8 mouse cellular contexts compared by ENCODE assay signal in genomic region chr9:64019036-64019886, GRCm38 (mm10). TPM values are rescaled to one million over a fixed set of nuclear protein-coding genes. Genes with fewer than 3 reads are reported as not detected.
A peak's percentile ranks its signal among the peaks of the same experiment; 100 is the strongest.
DNase-seq lines count a peak whose midpoint lies in the region; ATAC-seq and TF ChIP-seq lines count a peak whose summit lies in the region.

No protein-coding gene starts in this region.

- H3K4me3 ChIP-seq in lung, embryonic 16.5 days (ENCODE audit: low read length) = peak overlapping the region; percentile 85
- H3K4me3 ChIP-seq in forebrain, embryonic 10.5 days = peak overlapping the region; percentile 90
- H3K4me3 ChIP-seq in limb, embryonic 11.5 days (ENCODE audit: low read depth, low read length) = peak overlapping the region; percentile 88
- peak overlapping the region; percentile 73 for H3K4me3 ChIP-seq in small intestine, adult 2 months (ENCODE audit: low read depth, low read length)

- H3K36me3 ChIP-seq in lung, embryonic 16.5 days (ENCODE audit: control insufficient read depth, insufficient read depth, low read length) = peaks cover 3% of the 10 kb centered on the region; the same call in 1 of the 2 replicates
- H3K36me3 ChIP-seq in forebrain, embryonic 10.5 days (replicated peaks) = peaks cover 4% of the 10 kb centered on the region; the same call in 1 of the 2 replicates
- peaks cover 3% of the 10 kb centered on the region for H3K36me3 ChIP-seq in limb, embryonic 11.5 days (ENCODE audit: control insufficient read depth, insufficient read depth, low read length)
- H3K36me3 ChIP-seq in small intestine, adult 2 months (ENCODE audit: control insufficient read depth, insufficient read depth, low read length) = no peaks in the 10 kb centered on the region

- ATAC-seq in lung, embryonic 16.5 days (ENCODE audit: low read depth) = no peak
- no peak for ATAC-seq in limb, embryonic 11.5 days (ENCODE audit: insufficient number of reproducible peaks, low FRiP score, low TSS enrichment, low read depth)

- H3K9me3 ChIP-seq in lung, embryonic 16.5 days (ENCODE audit: control insufficient read depth, low read length) = no peaks in the 10 kb centered on the region
- H3K9me3 ChIP-seq in forebrain, embryonic 10.5 days = no peaks in the 10 kb centered on the region
- no peaks in the 10 kb centered on the region for H3K9me3 ChIP-seq in limb, embryonic 11.5 days (ENCODE audit: control insufficient read depth, low read length)

- TF ChIP-seq POLR2A in small intestine, adult 2 months (IDR thresholded peaks at IDR 0.05; ENCODE audit: low read depth, low read length) = no peak

- TF ChIP-seq CTCF in small intestine, adult 2 months (IDR thresholded peaks at IDR 0.05; ENCODE audit: extremely low read depth, insufficient read length, insufficient replicate concordance, low read depth, low read length) = no peak

- peaks cover 32% of the 10 kb centered on the region for H3K4me1 ChIP-seq in lung, embryonic 16.5 days (replicated peaks; ENCODE audit: control insufficient read depth, insufficient read depth, low read length)
- peaks cover 100% of the 10 kb centered on the region for H3K4me1 ChIP-seq in forebrain, embryonic 10.5 days
- H3K4me1 ChIP-seq in limb, embryonic 11.5 days (ENCODE audit: control insufficient read depth, insufficient read depth, low read length) = peaks cover 35% of the 10 kb centered on the region
- H3K4me1 ChIP-seq in small intestine, adult 2 months (ENCODE audit: control insufficient read depth, insufficient read depth, insufficient read length, low read length) = peaks cover 13% of the 10 kb centered on the region

- no peaks in the 10 kb centered on the region for H3K27me3 ChIP-seq in lung, embryonic 16.5 days (ENCODE audit: control insufficient read depth, insufficient read depth, low read depth, low read length)
- H3K27me3 ChIP-seq in forebrain, embryonic 10.5 days (ENCODE audit: poor library complexity, severe bottlenecking) = peaks cover 54% of the 10 kb centered on the region
- H3K27me3 ChIP-seq in limb, embryonic 11.5 days (ENCODE audit: control insufficient read depth, insufficient read depth, low read length) = no peaks in the 10 kb centered on the region
- H3K27me3 ChIP-seq in small intestine, adult 2 months (ENCODE audit: control insufficient read depth, insufficient read depth, low read length) = no peaks in the 10 kb centered on the region

- H3K4me2 ChIP-seq in lung, embryonic 16.5 days (ENCODE audit: low read depth, low read length) = peak overlapping the region; percentile 88
- peak overlapping the region; percentile 94 for H3K4me2 ChIP-seq in limb, embryonic 11.5 days (ENCODE audit: low read depth, severe bottlenecking)

- 2% methylated on average over 10 of the region's 10 CpGs for WGBS in lung, embryonic 16.5 days
- 4% methylated on average over 10 of the region's 10 CpGs for WGBS in forebrain, embryonic 10.5 days
- WGBS in limb, embryonic 11.5 days = 2% methylated on average over 10 of the region's 10 CpGs
- 26% methylated on average over 10 of the region's 10 CpGs for WGBS in small intestine, adult 2 months

- peak overlapping the region; percentile 98 for H3K27ac ChIP-seq in lung, embryonic 16.5 days (ENCODE audit: low read length)
- H3K27ac ChIP-seq in forebrain, embryonic 10.5 days = peak overlapping the region; percentile 97
- peak overlapping the region; percentile 98 for H3K27ac ChIP-seq in limb, embryonic 11.5 days (replicated peaks; ENCODE audit: low read depth, low read length)
- H3K27ac ChIP-seq in small intestine, adult 2 months (ENCODE audit: insufficient read depth, low read depth, low read length) = peak overlapping the region; percentile 11

- peak overlapping the region; percentile 95 for H3K9ac ChIP-seq in lung, embryonic 16.5 days (ENCODE audit: low read length)
- peak overlapping the region; percentile 99 for H3K9ac ChIP-seq in limb, embryonic 11.5 days (ENCODE audit: low read length)

- DNase-seq in lung, postnatal 4 days = no peak
- peak; percentile 31 for DNase-seq in forebrain, embryonic 10.5 days (ENCODE audit: extremely low spot score, low spot score)
- peak; percentile 47 for DNase-seq in limb, embryonic 11.5 days (ENCODE audit: low spot score)
- DNase-seq in layer of hippocampus, postnatal 10 days (ENCODE audit: low spot score in 2 of 2) = no peak
- no peak for DNase-seq in adrenal gland, postnatal 10 days
- DNase-seq in spleen, adult 12 weeks (ENCODE audit: low spot score) = no peak

RNA-seq across cellular contexts. Expression of gene Smad6, which starts 2.6 kb away (rescaled TPM):
- polyA plus RNA-seq in lung, embryonic 16.5 days (2015; fragmentation: Nextera tagmentation; extraction: Ambion mirVana) = 6.8 and 8.6 TPM in 2 replicates
- 3.6 and 3.7 TPM in 2 replicates for polyA plus RNA-seq in forebrain, embryonic 10.5 days (2016; fragmentation: Nextera tagmentation; extraction: Ambion mirVana)
- polyA plus RNA-seq in limb, embryonic 11.5 days (2014; fragmentation: Nextera tagmentation; extraction: Ambion mirVana) = 10.1 and 12.3 TPM in 2 replicates
- polyA plus RNA-seq in small intestine, adult 2 months (2012; rRNA removed) = 45.7 and 90.4 TPM in 2 replicates
- 1 to 10 TPM; 1.7 to 3.7 TPM for total RNA-seq in layer of hippocampus, postnatal 10 days (2021)
- 10 to 100 TPM; 15.0 to 16.9 TPM for total RNA-seq in adrenal gland, postnatal 10 days (2021)

Comparison
In these comparisons a context has a peak if more than half of its experiments do, and no peak if none do; other contexts are left out.
1. H3K27ac ChIP-seq: peak in every context shown above with its lines; median percentile 98 in lung, embryonic 16.5 days; 98 in limb, embryonic 11.5 days; 97 in forebrain, embryonic 10.5 days; 11 in small intestine, adult 2 months.
2. DNase-seq: peak in forebrain, embryonic 10.5 days (single experiment) and limb, embryonic 11.5 days (single experiment); none in lung, postnatal 4 days (0 of 2), layer of hippocampus, postnatal 10 days (0 of 2), adrenal gland, postnatal 10 days (single experiment) and spleen, adult 12 weeks (single experiment).
3. Peak in every context shown above with its lines, with median percentiles within 50 percentile points of each other: H3K4me3 ChIP-seq.